Mouse (Mus musculus) liver, embryonic 14.5 days (tissue): Measurements from ENCODE around the gene Pptc7. TPM values are rescaled to one million over a fixed set of nuclear protein-coding genes. Genes with fewer than 3 reads are reported as not detected.

Source experiments
- ATAC-seq: fragments of 200-750 bp; cut with Nextera tagmentation; 2 replicates; pipeline ENCODE4 v1.8.0; 2017; ENCODE audit warnings: moderate number of reproducible peaks, mild to moderate bottlenecking, moderate library complexity; ENCODE audit not compliant: insufficient read depth
- DNase-seq, 3 experiments: peaks; one replicate each; pipeline ENCODE4 v3.0.0-alpha.2; 2012 to 2013; ENCODE audit warnings: low read depth in 3 of 3, low spot score in 3 of 3
- H3K27ac ChIP-seq: fragments of 300-500 bp; sonication (generic); 2 replicates; pipeline ENCODE4 v1.5.1; 2014; ENCODE audit warnings: moderate library complexity, mild to moderate bottlenecking, control low read depth, inconsistent platforms
- H3K27me3 ChIP-seq: fragments of 300-500 bp; sonication (generic); 2 replicates; pipeline ENCODE4 v1.6.1; 2014; ENCODE audit warnings: mild to moderate bottlenecking, low read length, moderate library complexity; ENCODE audit not compliant: control insufficient read depth, insufficient read depth
- H3K36me3 ChIP-seq: fragments of 300-500 bp; sonication (generic); replicated peaks from 2 replicates; pipeline ENCODE4 v1.6.1; 2014; ENCODE audit warnings: low read depth; ENCODE audit not compliant: control insufficient read depth, insufficient read depth
- H3K4me1 ChIP-seq, 2 experiments: fragments of 200-500 bp in 1 of 2; fragments of 300-500 bp in 1 of 2; sonication (generic) in 1 of 2; replicated peaks; 2 replicates each; pipeline ENCODE4 v1.6.1; 2012 to 2014; ENCODE audit warnings: antibody characterized with exemption in 1 of 2, inconsistent platforms in 1 of 2, low read length in 1 of 2; ENCODE audit not compliant: control insufficient read depth in 2 of 2, insufficient read depth in 2 of 2
- H3K4me2 ChIP-seq: fragments of 300-500 bp; sonication (generic); 2 replicates; pipeline ENCODE4 v1.6.1; 2014; ENCODE audit warnings: low read depth, mild to moderate bottlenecking, control low read depth, moderate library complexity
- H3K4me3 ChIP-seq, 2 experiments: fragments of 200-500 bp in 1 of 2; fragments of 300-500 bp in 1 of 2; sonication (generic) in 1 of 2; 2 replicates each; pipeline ENCODE4 v1.5.1; 2012 to 2014; ENCODE audit warnings: low read depth in 2 of 2, low read length in 2 of 2, mild to moderate bottlenecking in 2 of 2, control low read depth in 1 of 2, inconsistent platforms in 1 of 2, moderate library complexity in 1 of 2; ENCODE audit not compliant: insufficient read depth in 1 of 2
- H3K9ac ChIP-seq: fragments of 300-500 bp; sonication (generic); replicated peaks from 2 replicates; pipeline ENCODE4 v1.6.1; 2014; ENCODE audit warnings: mild to moderate bottlenecking, control low read depth, moderate library complexity
- H3K9me3 ChIP-seq: fragments of 300-500 bp; sonication (generic); 2 replicates; pipeline ENCODE4 v1.6.1; 2016; ENCODE audit warnings: low read length, mixed read lengths; ENCODE audit not compliant: control insufficient read depth
- CTCF ChIP-seq: IDR thresholded peaks from 2 replicates; pipeline ENCODE4 v1.5.1; 2016; ENCODE audit warnings: antibody characterized with exemption, low read depth, control low read depth
- EP300 ChIP-seq: IDR thresholded peaks from 2 replicates; pipeline ENCODE4 v1.6.1; 2016; ENCODE audit warnings: antibody characterized with exemption, low read depth
- WGBS: fragments of 180-500 bp; shearing (Covaris S2); extraction: QIAGEN DNeasy Blood & Tissue Kit; methylation state at CpG from one replicate; pipeline ENCODE4 v1.1.7; 2014; ENCODE audit not compliant: insufficient replicate concordance; 5-methylcytosine and 5-hydroxymethylcytosine counted together
- polyA plus RNA-seq, 2 experiments: library from polyadenylated mRNA; depleted of rRNA in 1 of 2; stranded (reverse) in 1 of 2; unstranded in 1 of 2; fragments of >200 nt; fragmentation: Nextera tagmentation in 1 of 2; extraction: Ambion mirVana in 1 of 2; gene quantifications; 2 replicates each; pipeline versions ENCODE4 v1.2.1 to v1.2.3; 2012 to 2014

Gene Pptc7
- polyA plus RNA-seq, 2 experiments, result 2.7 to 3.5 TPM

DNA sequence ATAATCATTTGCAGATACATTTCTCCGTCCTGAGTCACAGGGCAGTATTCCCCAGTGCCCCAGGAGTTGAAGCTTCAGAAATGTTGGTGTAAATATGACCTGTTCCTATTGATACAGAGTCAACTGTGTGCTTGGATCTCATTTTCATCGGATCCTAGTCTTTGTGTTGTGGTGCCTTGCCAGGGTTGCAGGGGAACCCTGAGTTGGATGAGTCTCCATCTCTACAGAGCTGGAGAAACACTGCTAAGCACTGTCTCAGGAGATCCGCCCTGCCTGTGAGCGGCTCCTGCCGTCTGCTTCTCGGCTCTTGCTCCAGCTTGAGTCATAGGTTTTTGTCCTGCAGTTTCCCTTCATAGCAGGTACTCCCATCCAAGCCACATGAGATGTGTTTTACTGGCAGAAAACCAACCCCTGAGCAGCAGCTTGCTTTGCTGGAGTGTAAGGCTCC lies 15.9 kb downstream of the Pptc7 start:
- no peaks in the 10 kb centered on the region for H3K27me3 ChIP-seq
- TF ChIP-seq CTCF, result no peak
- TF ChIP-seq EP300, result no peak
- whole genome bisulfite sequencing, result 87% methylated on average over 6 of the region's 6 CpGs
- no peaks in the 10 kb centered on the region for H3K9me3 ChIP-seq
- H3K4me2 ChIP-seq, result no peak overlapping the region
- DNase-seq (no peak), ATAC-seq (no peak)
- no peak overlapping the region for H3K4me3 ChIP-seq
- H3K36me3 ChIP-seq, result no peaks in the 10 kb centered on the region
- H3K27ac ChIP-seq, result no peak overlapping the region
- H3K9ac ChIP-seq, result no peak overlapping the region
- peaks cover 3 to 11% of the 10 kb centered on the region in 2 experiments; a peak in 3 of 4 replicates for H3K4me1 ChIP-seq

DNA sequence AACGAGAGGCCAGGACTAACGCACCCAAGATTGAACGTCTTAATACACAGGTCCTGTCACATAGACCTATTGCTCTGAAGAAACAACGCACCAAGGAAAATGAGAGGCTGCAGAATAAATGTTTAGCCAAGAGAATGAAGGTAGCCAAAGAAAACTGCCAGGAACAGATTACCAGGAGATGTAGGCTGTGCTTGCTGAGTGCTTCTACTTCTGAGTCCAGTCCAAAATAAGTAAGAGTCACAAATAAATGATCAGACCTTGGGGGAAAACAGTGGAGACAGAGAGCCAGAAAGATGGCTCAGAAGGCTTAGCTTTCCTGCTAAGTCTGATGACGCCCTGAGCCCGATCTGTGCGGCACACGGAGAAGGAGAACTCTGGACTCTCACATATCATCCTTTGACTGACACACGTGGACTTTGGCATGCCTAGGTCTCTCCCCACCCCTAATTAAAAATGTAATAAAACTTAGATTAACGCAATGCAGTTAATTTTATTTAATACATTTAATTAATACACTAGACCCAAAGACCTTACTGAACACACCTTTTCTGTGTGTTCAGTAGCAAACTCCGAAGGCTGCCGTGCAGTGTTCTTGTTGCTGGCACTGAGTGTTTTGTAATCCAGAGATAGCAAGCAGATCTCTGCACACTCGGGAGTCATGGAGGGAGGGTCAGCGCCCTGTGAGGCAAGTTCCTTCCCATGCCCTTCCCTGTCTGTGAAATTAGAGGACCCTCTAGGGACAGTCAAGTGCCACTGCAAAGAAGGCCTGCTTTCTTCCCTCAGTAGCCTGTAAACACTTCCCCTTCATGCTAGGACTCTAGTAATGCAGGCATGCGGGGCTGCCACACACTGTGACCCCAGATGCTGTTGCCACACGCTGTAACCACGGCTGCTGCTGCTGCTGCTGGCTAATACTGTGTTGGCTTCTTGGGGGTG lies 18.9 kb downstream of the Pptc7 start:
- no peak for TF ChIP-seq EP300
- TF ChIP-seq CTCF, result peak; percentile 44
- no peaks in the 10 kb centered on the region for H3K9me3 ChIP-seq
- no peak for ATAC-seq
- H3K4me1 ChIP-seq, result peaks cover 3 to 11% of the 10 kb centered on the region in 2 experiments; a peak in 3 of 4 replicates
- no peak overlapping the region for H3K4me2 ChIP-seq
- no peaks in the 10 kb centered on the region for H3K27me3 ChIP-seq
- H3K27ac ChIP-seq, result no peak overlapping the region
- no peak overlapping the region for H3K4me3 ChIP-seq
- H3K9ac ChIP-seq, result no peak overlapping the region
- peaks cover under 1% of the 10 kb centered on the region; the same call in 1 of the 2 replicates for H3K36me3 ChIP-seq
- 51% methylated on average over 17 of the region's 17 CpGs for WGBS
- DNase-seq, result no peak

DNA sequence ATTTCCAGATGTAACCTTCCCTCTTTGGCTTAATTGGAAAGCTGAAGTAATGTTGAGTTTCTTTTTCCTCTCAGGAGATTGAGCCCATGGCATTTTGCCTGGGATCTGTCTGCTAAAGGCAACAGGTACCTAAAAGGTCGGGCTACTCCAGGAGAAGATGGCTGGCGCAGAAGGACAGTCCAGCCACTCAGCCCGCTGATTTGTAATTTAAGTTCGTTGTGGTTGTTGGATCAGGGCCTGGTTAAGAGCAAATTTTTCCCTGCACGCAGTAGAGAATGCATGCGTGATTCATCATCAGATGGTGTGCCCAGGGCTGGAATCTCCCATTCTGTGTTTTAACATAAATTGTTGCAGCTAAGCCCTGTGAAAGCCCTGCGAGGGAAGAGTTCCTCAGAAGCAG lies 19.8 kb downstream of the Pptc7 start:
- no peak overlapping the region for H3K27ac ChIP-seq
- TF ChIP-seq EP300 (no peak), CTCF (no peak)
- no peak overlapping the region for H3K9ac ChIP-seq
- no peaks in the 10 kb centered on the region for H3K27me3 ChIP-seq
- 85% methylated on average over 7 of the region's 7 CpGs for whole genome bisulfite sequencing
- H3K36me3 ChIP-seq, result peaks cover 4% of the 10 kb centered on the region; the same call in 1 of the 2 replicates
- DNase-seq (no peak), ATAC-seq (no peak)
- no peak overlapping the region for H3K4me2 ChIP-seq
- H3K4me1 ChIP-seq, result peaks cover 3 to 11% of the 10 kb centered on the region in 2 experiments; a peak in 3 of 4 replicates
- no peaks in the 10 kb centered on the region for H3K9me3 ChIP-seq
- no peak overlapping the region for H3K4me3 ChIP-seq

DNA sequence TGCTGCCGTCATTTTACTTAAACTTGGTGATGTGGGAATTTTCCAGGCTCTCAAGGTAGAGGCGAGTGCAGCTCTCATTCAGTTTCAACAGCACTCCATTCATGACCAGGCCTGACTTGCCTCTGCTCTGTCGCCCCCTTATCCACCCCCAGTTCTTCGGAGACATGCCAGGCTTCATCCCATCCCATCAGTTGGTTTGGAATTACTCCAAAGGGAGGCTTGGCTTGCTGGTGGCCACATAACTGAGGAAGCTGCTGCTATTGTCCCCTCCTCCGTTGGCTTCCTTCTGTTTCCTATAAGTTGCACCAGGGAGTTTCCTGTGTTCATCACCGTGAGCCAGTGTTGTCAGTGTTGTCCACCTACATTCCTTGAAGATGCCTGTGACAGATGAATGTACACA lies 20.4 kb downstream of the Pptc7 start:
- DNase-seq (no peak), ATAC-seq (no peak)
- H3K4me1 ChIP-seq, result peaks cover 3 to 11% of the 10 kb centered on the region in 2 experiments; a peak in 3 of 4 replicates
- no peaks in the 10 kb centered on the region for H3K9me3 ChIP-seq
- H3K36me3 ChIP-seq, result peaks cover 4% of the 10 kb centered on the region; the same call in 1 of the 2 replicates
- no peaks in the 10 kb centered on the region for H3K27me3 ChIP-seq
- H3K4me3 ChIP-seq, result no peak overlapping the region
- 64% methylated on average over 6 of the region's 6 CpGs for WGBS
- H3K4me2 ChIP-seq, result no peak overlapping the region
- TF ChIP-seq CTCF, result no peak
- no peak for TF ChIP-seq EP300
- no peak overlapping the region for H3K9ac ChIP-seq
- no peak overlapping the region for H3K27ac ChIP-seq

DNA sequence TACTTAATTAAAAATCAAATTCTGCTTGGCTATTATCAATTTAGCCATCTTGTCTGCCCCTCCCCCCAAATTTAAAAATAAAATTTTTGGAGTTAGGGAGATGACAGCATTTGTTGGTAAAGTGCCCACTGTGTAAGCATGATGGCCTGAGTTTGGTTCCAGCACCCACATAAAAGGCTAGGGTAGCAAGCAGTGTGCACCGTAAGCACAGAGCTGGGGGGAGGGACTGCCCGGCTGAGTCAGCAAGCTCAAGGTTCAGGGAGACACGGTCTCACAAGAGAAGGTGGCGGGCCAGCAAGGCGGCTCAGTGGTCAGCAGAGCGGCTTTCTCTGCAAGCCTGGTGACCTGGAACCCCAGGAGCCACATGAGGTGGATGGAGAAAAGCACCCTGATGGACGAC lies 21.3 kb downstream of the Pptc7 start:
- DNase-seq, result no peak

More for the DNA sequence above, 21.3 kb downstream of the Pptc7 start:
- H3K9me3 ChIP-seq, result no peaks in the 10 kb centered on the region
- H3K27ac ChIP-seq, result no peak overlapping the region
- ATAC-seq, result no peak
- H3K36me3 ChIP-seq, result peaks cover 4% of the 10 kb centered on the region; the same call in 1 of the 2 replicates
- no peak overlapping the region for H3K4me2 ChIP-seq
- H3K9ac ChIP-seq, result no peak overlapping the region
- 78% methylated on average over 7 of the region's 7 CpGs for WGBS
- H3K4me3 ChIP-seq, result no peak overlapping the region
- no peaks in the 10 kb centered on the region for H3K27me3 ChIP-seq
- H3K4me1 ChIP-seq, result peaks cover 3 to 11% of the 10 kb centered on the region in 2 experiments; a peak in 3 of 4 replicates
- TF ChIP-seq EP300, result no peak
- TF ChIP-seq CTCF, result no peak
